Comparison of ENCODE assay signal across 8 mouse cellular contexts in genomic region chr17:34648141-34648890, GRCm38 (mm10). TPM values are rescaled to one million over a fixed set of nuclear protein-coding genes. Genes with fewer than 3 reads are reported as not detected.
A peak's percentile ranks its signal among the peaks of the same experiment; 100 is the strongest.
DNase-seq lines count a peak whose midpoint lies in the region; ATAC-seq and TF ChIP-seq lines count a peak whose summit lies in the region.

No protein-coding gene starts in this region.

- H3K4me2 ChIP-seq in heart, embryonic 15.5 days: peak overlapping the region; percentile 84
- peak overlapping the region; percentile 85 for H3K4me2 ChIP-seq in hindbrain, embryonic 13.5 days
- peak overlapping the region; percentile 84 for H3K4me2 ChIP-seq in midbrain, embryonic 12.5 days (replicated peaks)

- peak overlapping the region; percentile 88; the same call in 1 of the 2 replicates for H3K9ac ChIP-seq in heart, embryonic 15.5 days
- peak overlapping the region; percentile 97 for H3K9ac ChIP-seq in hindbrain, embryonic 13.5 days
- peak overlapping the region; percentile 94 for H3K9ac ChIP-seq in midbrain, embryonic 12.5 days (replicated peaks)

- peak overlapping the region; percentile 100 for H3K4me3 ChIP-seq in heart, embryonic 15.5 days
- peak overlapping the region; percentile 62; the same call in 1 of the 2 replicates for H3K4me3 ChIP-seq in cortical plate, adult 2 months (ENCODE audit: insufficient read depth, low read length)
- peak overlapping the region; percentile 97 for H3K4me3 ChIP-seq in hindbrain, embryonic 13.5 days
- peak overlapping the region; percentile 97 for H3K4me3 ChIP-seq in midbrain, embryonic 12.5 days

- H3K36me3 ChIP-seq in heart, embryonic 15.5 days: peaks cover 42% of the 10 kb centered on the region
- peaks cover 50% of the 10 kb centered on the region for H3K36me3 ChIP-seq in hindbrain, embryonic 13.5 days
- peaks cover 45% of the 10 kb centered on the region for H3K36me3 ChIP-seq in midbrain, embryonic 12.5 days

- WGBS in heart, embryonic 15.5 days: 80% methylated on average over 16 of the region's 16 CpGs
- WGBS in hindbrain, embryonic 13.5 days: 85% methylated on average over 16 of the region's 16 CpGs
- WGBS in midbrain, embryonic 12.5 days: 86% methylated on average over 16 of the region's 16 CpGs

- ATAC-seq in heart, embryonic 15.5 days (replicated peaks; ENCODE audit: insufficient number of reproducible peaks, insufficient read depth, low FRiP score, low read depth): no peak
- ATAC-seq in hindbrain, embryonic 13.5 days (ENCODE audit: low FRiP score): no peak
- no peak for ATAC-seq in midbrain, embryonic 12.5 days (ENCODE audit: low FRiP score, low read depth)

- DNase-seq in heart, adult 9 months (ENCODE audit: low spot score in 2 of 2): no peak
- no peak for DNase-seq in frontal cortex, postnatal 36 days (ENCODE audit: low spot score in 2 of 2)
- DNase-seq in right cerebral cortex, adult 18-20 months: no peak
- no peak for DNase-seq in urinary bladder, adult 18-20 months (ENCODE audit: low spot score in 2 of 2)

- H3K4me1 ChIP-seq in heart, embryonic 15.5 days (replicated peaks): peaks cover 29% of the 10 kb centered on the region
- peaks cover 2% of the 10 kb centered on the region for H3K4me1 ChIP-seq in cortical plate, adult 2 months (ENCODE audit: control insufficient read depth, insufficient read depth, low read length)
- H3K4me1 ChIP-seq in hindbrain, embryonic 13.5 days (replicated peaks): peaks cover 35% of the 10 kb centered on the region
- H3K4me1 ChIP-seq in midbrain, embryonic 12.5 days: peaks cover 36% of the 10 kb centered on the region

- TF ChIP-seq CTCF in cortical plate, adult 2 months (IDR thresholded peaks at IDR 0.05; ENCODE audit: extremely low read depth, insufficient read depth, low read length): no peak

- no peaks in the 10 kb centered on the region for H3K27me3 ChIP-seq in heart, embryonic 15.5 days
- H3K27me3 ChIP-seq in hindbrain, embryonic 13.5 days: no peaks in the 10 kb centered on the region
- H3K27me3 ChIP-seq in midbrain, embryonic 12.5 days: no peaks in the 10 kb centered on the region

- no peak for TF ChIP-seq POLR2A in cortical plate, adult 2 months (IDR thresholded peaks at IDR 0.05; ENCODE audit: extremely low read depth, insufficient read depth, low read length)

- H3K9me3 ChIP-seq in heart, embryonic 15.5 days (replicated peaks): no peaks in the 10 kb centered on the region
- H3K9me3 ChIP-seq in hindbrain, embryonic 13.5 days: no peaks in the 10 kb centered on the region
- no peaks in the 10 kb centered on the region for H3K9me3 ChIP-seq in midbrain, embryonic 12.5 days

- no peak overlapping the region for H3K27ac ChIP-seq in heart, embryonic 15.5 days
- no peak overlapping the region for H3K27ac ChIP-seq in cortical plate, adult 2 months (ENCODE audit: insufficient read depth, low read length)
- H3K27ac ChIP-seq in hindbrain, embryonic 13.5 days: no peak overlapping the region
- H3K27ac ChIP-seq in midbrain, embryonic 12.5 days (replicated peaks): no peak overlapping the region

RNA-seq across cellular contexts. Expression of gene Atf6b, which starts 1.4 kb away (rescaled TPM):
- 39.6 and 54.5 TPM in 2 replicates for polyA plus RNA-seq in heart, embryonic 15.5 days (2015; fragmentation: Nextera tagmentation; extraction: Ambion mirVana)
- 59.6 and 64.1 TPM in 2 replicates for polyA plus RNA-seq in cortical plate, adult 2 months (2012; rRNA removed)
- 117 and 122 TPM in 2 replicates for polyA plus RNA-seq in hindbrain, embryonic 13.5 days (2015; fragmentation: Nextera tagmentation; extraction: Ambion mirVana)
- polyA plus RNA-seq in midbrain, embryonic 12.5 days (2016; fragmentation: Nextera tagmentation; extraction: Ambion mirVana): 116 and 121 TPM in 2 replicates

RNA-seq across cellular contexts. Expression of gene Fkbpl, which starts 3.8 kb away (rescaled TPM):
- polyA plus RNA-seq in heart, embryonic 15.5 days (2015; fragmentation: Nextera tagmentation; extraction: Ambion mirVana): 10.7 and 12.9 TPM in 2 replicates
- 7.8 and 8.7 TPM in 2 replicates for polyA plus RNA-seq in cortical plate, adult 2 months (2012; rRNA removed)
- polyA plus RNA-seq in hindbrain, embryonic 13.5 days (2015; fragmentation: Nextera tagmentation; extraction: Ambion mirVana): 16.9 and 17.6 TPM in 2 replicates
- 16.4 and 18.1 TPM in 2 replicates for polyA plus RNA-seq in midbrain, embryonic 12.5 days (2016; fragmentation: Nextera tagmentation; extraction: Ambion mirVana)

RNA-seq across cellular contexts. Expression of gene Prrt1, which starts 19.0 kb away (rescaled TPM):
- polyA plus RNA-seq in heart, embryonic 15.5 days (2015; fragmentation: Nextera tagmentation; extraction: Ambion mirVana): 0.42 and 1.2 TPM in 2 replicates
- polyA plus RNA-seq in cortical plate, adult 2 months (2012; rRNA removed): 160 and 165 TPM in 2 replicates
- polyA plus RNA-seq in hindbrain, embryonic 13.5 days (2015; fragmentation: Nextera tagmentation; extraction: Ambion mirVana): 5.5 and 5.6 TPM in 2 replicates
- polyA plus RNA-seq in midbrain, embryonic 12.5 days (2016; fragmentation: Nextera tagmentation; extraction: Ambion mirVana): 3.9 and 4.2 TPM in 2 replicates

RNA-seq across cellular contexts. Expression of gene Ppt2, which starts 20.0 kb away (rescaled TPM):
- 22.9 and 24.8 TPM in 2 replicates for polyA plus RNA-seq in heart, embryonic 15.5 days (2015; fragmentation: Nextera tagmentation; extraction: Ambion mirVana)
- 31.1 and 32.7 TPM in 2 replicates for polyA plus RNA-seq in cortical plate, adult 2 months (2012; rRNA removed)
- 21.7 and 22.7 TPM in 2 replicates for polyA plus RNA-seq in hindbrain, embryonic 13.5 days (2015; fragmentation: Nextera tagmentation; extraction: Ambion mirVana)
- polyA plus RNA-seq in midbrain, embryonic 12.5 days (2016; fragmentation: Nextera tagmentation; extraction: Ambion mirVana): 21.3 and 23.8 TPM in 2 replicates

RNA-seq across cellular contexts. Expression of gene Tnxb, which starts 22.0 kb away (rescaled TPM):
- polyA plus RNA-seq in heart, embryonic 15.5 days (2015; fragmentation: Nextera tagmentation; extraction: Ambion mirVana): 2.3 and 3.2 TPM in 2 replicates
- 2.2 and 2.6 TPM in 2 replicates for polyA plus RNA-seq in cortical plate, adult 2 months (2012; rRNA removed)
- polyA plus RNA-seq in hindbrain, embryonic 13.5 days (2015; fragmentation: Nextera tagmentation; extraction: Ambion mirVana): 0.09 TPM in 2 replicates
- 0.04 and 0.05 TPM in 2 replicates for polyA plus RNA-seq in midbrain, embryonic 12.5 days (2016; fragmentation: Nextera tagmentation; extraction: Ambion mirVana)

Comparison
In these comparisons a context has a peak if more than half of its experiments do, and no peak if none do; other contexts are left out.
1. RNA of gene Prrt1, which starts 19.0 kb away (polyA plus RNA-seq): 160 to 165 TPM in cortical plate, adult 2 months; 5.5 to 5.6 TPM in hindbrain, embryonic 13.5 days, 3.9 to 4.2 TPM in midbrain, embryonic 12.5 days and 0.42 to 1.2 TPM in heart, embryonic 15.5 days; every median in the first group is over 10 times any median in the second.
2. Peak in every context shown above with its lines, with median percentiles within 50 percentile points of each other: H3K4me2 ChIP-seq, H3K4me3 ChIP-seq and H3K9ac ChIP-seq.